Mouse (Mus musculus) brown adipose tissue, adult 24 weeks (tissue): Measurements from ENCODE around the gene Htra3. TPM values are rescaled to one million over a fixed set of nuclear protein-coding genes. Genes with fewer than 3 reads are reported as not detected.

Source experiments
- H3K27ac ChIP-seq: fragments of 200-500 bp; replicated peaks from 2 replicates; pipeline ENCODE4 v1.5.1; 2012; ENCODE audit warnings: low read depth, mild to moderate bottlenecking, low read length
- H3K4me1 ChIP-seq: fragments of 200-500 bp; 2 replicates; pipeline ENCODE4 v1.6.1; 2012; ENCODE audit warnings: low read length, mixed read lengths; ENCODE audit not compliant: control insufficient read depth, insufficient read depth, insufficient read length
- H3K4me3 ChIP-seq: fragments of 200-500 bp; 2 replicates; pipeline ENCODE4 v1.5.1; 2012; ENCODE audit warnings: low read depth, mild to moderate bottlenecking, low read length, moderate library complexity; ENCODE audit not compliant: insufficient read depth
- polyA plus RNA-seq: library from polyadenylated mRNA; stranded (reverse); fragments of >200 nt; gene quantifications from 2 replicates; pipeline ENCODE4 v1.2.4, GENCODE M21; 2012; ENCODE audit not compliant: missing spikeins, insufficient read depth, insufficient read length

The Htra3 gene
- polyA plus RNA-seq, 1 experiment, result 60.4 TPM

DNA sequence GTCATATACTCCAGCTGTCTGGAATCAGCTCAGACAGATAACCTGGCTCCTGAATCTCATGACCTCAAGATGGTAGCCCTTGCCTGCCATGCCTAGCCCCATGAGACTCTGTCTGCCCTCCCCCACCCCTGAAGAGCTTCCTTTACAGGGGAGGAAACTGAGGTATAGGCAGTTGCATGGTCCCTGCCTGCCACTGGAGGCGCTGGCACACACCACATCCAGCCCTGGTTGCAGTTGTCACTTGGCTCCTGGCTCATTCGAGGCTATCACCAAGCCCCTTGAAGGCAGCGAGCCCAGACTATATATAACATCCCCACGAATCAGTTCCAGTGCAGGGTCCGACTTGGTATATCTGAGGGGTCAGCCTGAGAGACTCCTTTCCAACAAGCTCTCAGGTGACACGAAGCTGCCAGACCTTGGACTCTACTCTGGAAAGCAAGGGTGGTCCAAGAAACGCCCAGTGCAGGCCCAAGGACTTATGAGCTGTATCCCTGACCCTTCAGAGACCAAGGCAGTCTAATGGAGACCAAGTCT lies 52.2 kb downstream of the Htra3 start:
- peaks cover 15% of the 10 kb centered on the region for H3K4me1 ChIP-seq
- H3K27ac ChIP-seq, result no peak overlapping the region
- no peak overlapping the region for H3K4me3 ChIP-seq

DNA sequence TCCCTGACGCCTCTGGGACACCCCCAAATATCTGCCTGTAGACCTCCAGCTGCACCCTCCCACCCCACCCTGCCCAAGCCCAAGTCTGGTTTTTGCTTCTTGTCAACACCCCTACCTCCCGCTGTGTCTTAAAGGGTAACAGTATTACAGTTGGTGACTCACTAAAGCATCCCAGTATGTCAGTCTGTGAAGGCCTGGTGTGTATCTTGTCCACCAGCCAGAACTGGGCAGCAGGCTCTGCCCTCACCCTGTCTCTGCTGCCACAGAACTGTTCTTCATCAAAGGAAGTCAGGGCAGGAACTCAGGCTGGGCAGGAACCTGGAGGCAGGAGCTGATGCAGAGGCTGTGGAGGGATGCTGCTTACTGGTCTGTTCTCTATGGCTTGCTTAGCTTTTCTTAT lies 53.2 kb downstream of the Htra3 start:
- peaks cover 14% of the 10 kb centered on the region for H3K4me1 ChIP-seq
- H3K27ac ChIP-seq, result no peak overlapping the region
- no peak overlapping the region for H3K4me3 ChIP-seq

DNA sequence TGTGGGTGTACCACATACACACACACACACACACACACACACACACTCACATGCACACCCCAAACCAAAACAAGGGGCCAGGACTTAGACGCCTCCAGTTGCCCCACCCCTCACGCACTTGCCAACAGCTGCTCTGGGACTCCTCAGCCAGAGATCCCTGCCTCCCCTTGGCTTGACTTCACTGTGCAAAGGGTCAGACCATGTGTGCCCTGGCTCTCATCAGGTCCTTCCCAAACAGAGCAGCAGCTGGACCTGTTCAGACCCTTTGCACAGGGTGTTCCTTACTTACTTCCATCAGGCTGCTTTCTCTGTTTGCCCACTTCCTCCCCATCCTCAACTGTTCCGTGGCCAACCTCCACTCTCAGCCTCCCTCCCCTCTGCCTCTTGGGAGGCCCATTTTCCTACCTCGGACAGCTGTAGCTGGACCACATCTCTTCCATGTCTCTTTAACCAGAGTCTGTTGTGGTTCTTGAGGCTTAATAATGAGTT lies 54.8 kb downstream of the Htra3 start:
- Histone ChIP-seq H3K4me3 (no peak overlapping the region), H3K4me1 (peaks cover 14% of the 10 kb centered on the region), H3K27ac (peak overlapping the region; percentile 39)

DNA sequence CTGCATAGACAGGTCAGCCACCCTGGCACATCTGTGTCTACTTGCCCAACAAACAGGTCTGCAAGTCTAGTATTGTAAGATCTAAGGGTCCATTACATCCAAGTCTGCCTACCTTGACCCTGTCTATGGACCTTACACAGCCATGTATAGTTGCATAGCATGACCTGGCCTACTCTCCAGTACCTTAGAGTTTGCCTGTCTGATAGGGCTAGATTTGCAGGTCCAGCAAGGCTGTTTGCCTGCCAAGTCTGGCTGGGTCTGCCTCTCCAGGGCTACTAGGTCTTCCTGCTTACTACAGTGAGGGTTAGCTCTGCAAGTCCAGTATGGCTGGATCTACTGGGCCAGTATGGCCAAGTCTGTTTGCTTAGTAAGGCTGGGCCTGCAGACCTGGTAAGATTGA lies 55.8 kb downstream of the Htra3 start:
- H3K4me1 ChIP-seq, result peaks cover 14% of the 10 kb centered on the region
- H3K4me3 ChIP-seq, result no peak overlapping the region
- H3K27ac ChIP-seq, result no peak overlapping the region

DNA sequence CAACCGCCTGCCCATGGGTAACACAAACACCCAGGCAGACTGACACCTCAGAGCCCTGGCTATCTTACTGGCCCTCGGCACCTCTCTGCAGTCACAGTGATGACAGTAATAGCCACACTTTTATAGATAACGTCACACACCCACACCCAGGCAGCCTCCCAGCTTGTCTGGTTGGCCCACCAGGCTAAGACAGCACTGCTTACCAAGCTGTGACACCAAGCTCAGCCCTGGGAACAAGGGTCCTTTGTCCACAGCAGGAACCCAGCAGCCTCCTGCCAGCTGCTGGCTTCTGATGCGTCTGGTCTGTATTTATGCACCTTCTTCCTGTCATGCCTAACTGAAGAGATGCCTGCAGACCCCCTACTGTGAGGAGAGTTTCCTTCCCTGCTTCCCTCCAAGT lies 58.5 kb downstream of the Htra3 start:
- no peak overlapping the region for H3K4me3 ChIP-seq
- no peak overlapping the region for H3K27ac ChIP-seq
- peaks cover 14% of the 10 kb centered on the region for H3K4me1 ChIP-seq

DNA sequence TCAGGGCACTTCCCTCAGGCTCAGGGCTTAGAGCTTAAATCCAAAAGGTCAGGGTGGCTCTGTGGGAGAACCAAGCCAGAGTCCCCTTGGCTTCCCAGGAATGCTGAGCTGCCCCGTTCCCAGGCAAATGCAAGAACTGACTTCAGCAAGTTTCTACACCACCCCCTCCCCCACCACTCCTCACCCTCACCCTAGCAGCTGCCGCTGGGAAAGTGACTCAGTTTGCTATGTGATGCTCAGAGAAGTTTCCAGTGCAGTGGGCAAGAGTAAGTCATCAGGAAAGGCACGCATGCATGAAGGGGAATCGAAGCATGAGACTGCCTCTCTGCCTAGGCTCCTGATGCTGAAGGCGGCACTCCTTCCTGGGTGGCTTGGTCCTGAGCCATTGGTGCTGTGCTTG lies 62.6 kb downstream of the Htra3 start:
- Histone ChIP-seq H3K4me3 (no peak overlapping the region), H3K4me1 (peaks cover 4% of the 10 kb centered on the region; the same call in 1 of the 2 replicates), H3K27ac (no peak overlapping the region)

DNA sequence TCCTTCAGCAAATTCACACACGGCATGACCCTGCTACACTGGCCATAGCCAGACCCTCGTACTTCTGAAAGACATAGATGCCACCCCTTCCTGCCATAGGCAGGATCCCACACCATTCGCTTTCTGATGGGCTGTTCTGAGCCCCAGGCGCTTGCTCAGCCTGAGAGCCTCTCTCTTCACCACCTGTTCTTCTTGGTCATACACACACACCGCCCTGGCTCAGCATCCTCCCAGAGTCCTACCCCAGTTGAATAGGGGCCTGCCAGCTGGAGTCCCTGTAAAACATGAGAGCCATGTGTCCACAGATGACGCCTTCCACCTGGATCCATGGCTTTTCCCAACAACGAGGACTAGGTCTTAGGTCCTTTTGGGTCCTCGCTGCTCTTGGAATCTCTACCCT lies 66.9 kb downstream of the Htra3 start:
- Histone ChIP-seq H3K4me3 (no peak overlapping the region), H3K27ac (no peak overlapping the region), H3K4me1 (peaks cover 12% of the 10 kb centered on the region)

DNA sequence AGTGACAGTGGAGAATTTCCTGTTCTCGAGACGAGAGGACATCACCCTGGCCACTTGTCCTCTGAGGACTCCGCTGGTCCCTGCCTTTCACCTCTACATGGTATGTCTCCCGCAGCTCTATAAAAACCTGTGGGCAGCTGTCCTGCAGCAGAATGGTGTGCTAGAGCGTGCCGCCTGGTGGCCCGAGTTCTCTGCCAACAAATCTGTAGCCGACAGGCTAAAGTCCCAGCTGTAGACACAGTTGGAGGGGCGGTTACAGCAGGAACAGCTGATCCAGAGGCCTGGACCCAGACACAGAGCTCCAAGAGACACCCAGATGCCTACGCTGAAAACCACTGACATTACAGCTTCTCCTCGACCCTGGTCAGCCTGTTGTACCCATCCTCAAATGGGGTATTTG lies 67.7 kb downstream of the Htra3 start:
- no peak overlapping the region for H3K27ac ChIP-seq
- H3K4me1 ChIP-seq, result peaks cover 12% of the 10 kb centered on the region
- no peak overlapping the region for H3K4me3 ChIP-seq

DNA sequence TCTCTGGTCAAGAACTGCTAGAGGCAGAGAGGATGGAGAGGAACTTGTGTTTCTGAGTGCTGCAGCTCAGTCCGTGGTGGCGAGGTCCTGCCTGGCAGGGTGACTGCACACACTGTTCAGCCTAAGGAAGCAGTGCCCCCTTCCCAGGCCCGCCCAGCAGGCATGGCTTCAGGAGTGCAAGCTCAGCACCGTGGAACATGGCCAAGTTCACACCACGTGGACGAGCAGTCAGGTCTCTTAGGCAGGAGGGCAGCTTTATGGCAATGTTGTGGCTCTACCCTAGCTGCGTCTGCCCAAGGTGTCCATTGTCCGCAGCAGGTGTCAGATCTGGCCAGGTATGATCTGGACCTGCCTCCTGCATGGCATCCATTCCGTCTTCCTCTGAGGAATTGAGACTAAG lies 68.4 kb downstream of the Htra3 start:
- peaks cover 12% of the 10 kb centered on the region for H3K4me1 ChIP-seq
- no peak overlapping the region for H3K4me3 ChIP-seq
- H3K27ac ChIP-seq, result no peak overlapping the region

DNA sequence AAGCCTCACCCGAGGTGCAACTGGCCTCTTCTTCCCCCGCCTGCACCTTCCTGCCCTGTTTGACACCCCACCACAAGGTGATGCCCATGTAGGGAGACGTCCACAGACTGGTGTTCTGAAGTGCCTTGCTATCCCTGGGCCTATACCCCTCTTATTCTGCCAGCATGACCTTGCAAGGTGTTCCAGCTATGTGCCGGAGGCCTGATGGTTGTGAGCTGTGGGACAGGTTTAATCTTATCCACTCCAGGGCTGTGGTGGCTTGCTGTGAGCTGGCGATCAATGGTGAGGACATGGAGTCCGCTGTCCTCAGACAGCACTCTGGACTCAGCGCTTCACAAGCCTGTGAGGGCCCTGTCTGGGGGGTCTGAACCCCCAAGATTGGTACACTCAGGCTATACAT lies 69.2 kb downstream of the Htra3 start:
- Histone ChIP-seq H3K4me3 (no peak overlapping the region), H3K27ac (no peak overlapping the region), H3K4me1 (peaks cover 12% of the 10 kb centered on the region)

DNA sequence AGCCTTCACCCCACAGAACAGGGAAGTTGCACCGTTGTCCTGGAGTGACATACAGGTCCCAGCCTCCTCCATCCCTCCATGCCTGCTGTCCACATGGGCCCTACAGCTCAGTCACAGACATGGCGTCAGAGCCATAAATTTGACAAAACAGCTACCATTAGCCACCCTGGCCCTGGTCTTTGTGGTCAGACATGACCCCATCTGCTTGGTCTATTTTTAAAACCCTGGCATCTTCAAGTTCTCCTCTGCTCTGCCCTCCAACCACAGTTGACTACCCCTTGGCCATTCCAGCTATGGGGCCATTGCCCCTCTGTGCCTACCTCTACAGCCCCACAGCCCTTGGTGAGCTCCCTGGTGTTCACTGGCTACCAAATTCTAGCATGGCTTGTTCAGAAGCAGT lies 69.6 kb downstream of the Htra3 start:
- H3K4me3 ChIP-seq, result no peak overlapping the region
- peaks cover 12% of the 10 kb centered on the region for H3K4me1 ChIP-seq
- H3K27ac ChIP-seq, result no peak overlapping the region

DNA sequence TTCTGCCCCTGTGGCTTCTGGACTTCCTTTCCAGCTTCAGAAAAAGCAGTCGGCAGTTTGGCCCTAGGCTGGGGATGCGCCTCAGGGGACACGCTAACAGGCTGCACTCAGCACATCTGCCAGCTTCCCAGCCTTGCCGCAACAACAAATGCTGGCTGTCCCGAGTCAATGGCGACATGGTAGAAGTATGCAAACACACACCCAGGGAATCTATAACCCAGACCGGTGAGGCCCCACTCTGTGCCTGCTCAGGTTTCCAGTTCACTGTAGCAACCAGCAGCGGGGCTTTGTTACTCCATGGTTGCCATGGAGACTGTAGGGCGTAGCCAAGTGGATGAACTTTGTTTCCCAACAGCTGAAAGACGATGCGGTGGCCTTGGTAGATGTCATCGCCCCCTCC lies 70.2 kb downstream of the Htra3 start:
- H3K4me1 ChIP-seq, result peaks cover 10% of the 10 kb centered on the region
- H3K4me3 ChIP-seq, result no peak overlapping the region
- H3K27ac ChIP-seq, result no peak overlapping the region; the same call in 1 of the 2 replicates

DNA sequence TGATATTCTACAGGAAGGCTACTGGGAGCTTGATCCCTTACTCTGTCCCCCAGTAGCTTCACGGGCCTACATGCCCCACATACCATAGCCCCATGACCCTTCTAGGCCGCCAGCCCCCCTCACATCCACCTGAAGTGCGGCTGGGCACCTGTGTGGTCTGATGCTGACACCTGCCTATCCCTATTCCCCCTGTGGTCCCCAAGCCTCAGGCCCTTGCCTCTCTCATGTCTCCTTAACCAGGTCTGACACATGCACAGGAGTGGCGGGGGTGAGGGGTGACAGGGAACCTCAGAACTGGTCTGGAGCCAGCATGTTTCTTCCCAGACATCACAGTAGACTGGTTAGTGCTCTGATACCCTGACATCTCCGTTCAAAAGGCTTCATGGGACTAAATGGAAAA lies 71.0 kb downstream of the Htra3 start:
- peaks cover 9% of the 10 kb centered on the region for H3K4me1 ChIP-seq
- H3K4me3 ChIP-seq, result no peak overlapping the region
- H3K27ac ChIP-seq, result no peak overlapping the region; the same call in 1 of the 2 replicates

DNA sequence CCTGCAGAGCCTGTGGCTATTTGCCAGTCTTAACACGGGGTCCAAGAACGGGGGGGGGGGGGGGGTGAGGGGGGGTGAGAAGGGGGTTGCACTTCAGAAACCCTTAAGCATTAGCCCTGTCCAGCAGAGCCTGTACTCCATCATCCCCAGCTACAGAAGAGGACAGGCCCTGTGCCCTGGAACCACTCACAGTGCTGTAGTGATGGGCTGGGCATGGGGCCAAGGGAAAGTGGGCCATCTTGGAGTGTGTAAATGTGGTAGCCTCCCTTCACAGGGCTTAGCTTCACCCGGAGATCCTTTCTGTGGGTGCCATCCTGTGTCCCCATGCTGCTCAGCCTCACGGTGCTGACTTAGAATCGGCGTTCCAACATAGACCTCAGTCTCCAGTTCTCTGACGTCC lies 71.8 kb downstream of the Htra3 start:
- Histone ChIP-seq H3K27ac (no peak overlapping the region), H3K4me1 (peaks cover 9% of the 10 kb centered on the region), H3K4me3 (no peak overlapping the region)

DNA sequence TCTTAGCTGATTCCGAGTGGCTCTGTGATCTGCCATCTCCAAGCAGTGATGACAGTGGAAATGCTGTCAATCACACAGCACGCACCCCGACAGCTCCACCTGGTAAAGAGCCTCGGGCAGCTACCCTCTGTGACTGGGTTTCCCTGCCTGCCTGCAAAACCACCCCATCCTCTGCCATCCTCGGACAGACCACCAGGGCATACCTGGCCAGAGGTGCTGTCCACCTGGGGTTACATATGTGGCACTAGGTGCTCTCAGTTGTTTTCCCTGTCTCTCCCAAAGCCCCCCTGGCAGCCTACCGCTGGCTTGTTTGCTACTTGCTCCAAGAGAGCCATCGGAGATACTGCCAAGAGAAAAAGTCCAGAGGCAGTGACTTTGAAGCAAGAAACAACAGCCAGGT lies 72.8 kb downstream of the Htra3 start:
- Histone ChIP-seq H3K4me1 (peaks cover 9% of the 10 kb centered on the region), H3K27ac (no peak overlapping the region)

DNA sequence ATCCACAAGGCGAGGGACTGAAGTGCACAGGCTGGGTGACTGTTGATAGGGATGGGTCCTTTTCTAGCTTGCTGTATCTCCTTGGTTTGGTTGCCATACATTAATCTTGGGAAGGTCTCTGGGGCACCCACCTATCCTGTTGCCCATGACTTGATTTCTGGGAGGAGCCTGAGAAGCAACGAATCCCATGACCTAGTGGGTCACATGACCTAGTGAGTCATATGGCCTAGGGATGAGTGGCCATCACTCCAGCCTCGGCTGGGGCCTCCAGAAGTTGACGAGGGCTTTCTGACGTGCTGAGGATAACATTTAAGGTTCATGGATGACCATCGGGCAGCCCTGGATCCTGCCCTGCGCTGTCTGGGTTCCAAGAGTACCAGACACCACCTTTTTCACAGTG lies 74.2 kb downstream of the Htra3 start:
- Histone ChIP-seq H3K27ac (no peak overlapping the region), H3K4me3 (no peak overlapping the region), H3K4me1 (peaks cover 9% of the 10 kb centered on the region)

More for the DNA sequence above, 72.8 kb downstream of the Htra3 start:
- H3K4me3 ChIP-seq, result no peak overlapping the region
